Mouse (Mus musculus): ENCODE measurements at regions not wholly inside any gene's neighbourhood (a gene's known extent, or its start where the extent isn't known, plus 50 kb on each side); places are given as distances from the start of the nearest gene placed in this dataset.

- DNase-seq (ENCODE audit: low spot score) (peak; percentile 26), ATAC-seq (ENCODE audit: low FRiP score, low read depth) (peak; percentile 72)
- Histone ChIP-seq H3K4me3 (replicated peaks; ENCODE audit: low read length) (no peak overlapping the region), H3K27ac (replicated peaks; ENCODE audit: low read depth, low read length) (no peak overlapping the region), H3K4me2 (replicated peaks; ENCODE audit: low read depth, low read length, severe bottlenecking) (no peak overlapping the region), H3K9ac (ENCODE audit: low read depth, low read length, severe bottlenecking) (no peak overlapping the region), H3K9me3 (ENCODE audit: control insufficient read depth, low read length) (no peaks in the 10 kb centered on the region), H3K27me3 (ENCODE audit: control insufficient read depth, insufficient read depth, low read length) (no peaks in the 10 kb centered on the region), H3K4me1 (ENCODE audit: control insufficient read depth, insufficient read depth, low read length) (no peaks in the 10 kb centered on the region), H3K36me3 (ENCODE audit: control insufficient read depth, insufficient read depth, low read length) (no peaks in the 10 kb centered on the region)
- no peak for TF ChIP-seq POLR2A (IDR thresholded peaks at IDR 0.05; ENCODE audit: borderline replicate concordance, extremely low read depth, insufficient read depth, insufficient read length)
- WGBS, result 37% methylated on average over 3 of the region's 3 CpGs
These were observed 230.8 kb downstream of the Ahr start for GRCm38 (mm10) chr12:35303764-35304717.

GRCm38 (mm10) chr12:35303188-35303587 lies 231.7 kb downstream of the Ahr start:
- DNase-seq (ENCODE audit: low spot score) (no peak), ATAC-seq (ENCODE audit: low FRiP score, low read depth) (no peak)
- H3K27ac ChIP-seq (replicated peaks; ENCODE audit: low read depth, low read length), result no peak overlapping the region
- no peaks in the 10 kb centered on the region for H3K9me3 ChIP-seq (ENCODE audit: control insufficient read depth, low read length)
- no peak for TF ChIP-seq POLR2A (IDR thresholded peaks at IDR 0.05; ENCODE audit: borderline replicate concordance, extremely low read depth, insufficient read depth, insufficient read length)
- H3K4me2 ChIP-seq (replicated peaks; ENCODE audit: low read depth, low read length, severe bottlenecking), result no peak overlapping the region
- H3K27me3 ChIP-seq (ENCODE audit: control insufficient read depth, insufficient read depth, low read length), result no peaks in the 10 kb centered on the region
- WGBS, result 76% methylated on average over 2 of the region's 2 CpGs
- no peaks in the 10 kb centered on the region for H3K4me1 ChIP-seq (ENCODE audit: control insufficient read depth, insufficient read depth, low read length)
- H3K36me3 ChIP-seq (ENCODE audit: control insufficient read depth, insufficient read depth, low read length), result no peaks in the 10 kb centered on the region
- H3K9ac ChIP-seq (ENCODE audit: low read depth, low read length, severe bottlenecking), result no peak overlapping the region
- H3K4me3 ChIP-seq (replicated peaks; ENCODE audit: low read length), result no peak overlapping the region

GRCm38 (mm10) chr12:35294668-35295067 lies 240.2 kb downstream of the Ahr start:
- TF ChIP-seq POLR2A (IDR thresholded peaks at IDR 0.05; ENCODE audit: borderline replicate concordance, extremely low read depth, insufficient read depth, insufficient read length), result no peak
- Histone ChIP-seq H3K4me1 (ENCODE audit: control insufficient read depth, insufficient read depth, low read length) (no peaks in the 10 kb centered on the region), H3K27me3 (ENCODE audit: control insufficient read depth, insufficient read depth, low read length) (no peaks in the 10 kb centered on the region), H3K9ac (ENCODE audit: low read depth, low read length, severe bottlenecking) (no peak overlapping the region), H3K4me2 (replicated peaks; ENCODE audit: low read depth, low read length, severe bottlenecking) (no peak overlapping the region), H3K9me3 (ENCODE audit: control insufficient read depth, low read length) (no peaks in the 10 kb centered on the region), H3K27ac (replicated peaks; ENCODE audit: low read depth, low read length) (no peak overlapping the region), H3K36me3 (ENCODE audit: control insufficient read depth, insufficient read depth, low read length) (no peaks in the 10 kb centered on the region), H3K4me3 (replicated peaks; ENCODE audit: low read length) (no peak overlapping the region)
- ATAC-seq (ENCODE audit: low FRiP score, low read depth) (no peak), DNase-seq (ENCODE audit: low spot score) (no peak)
- 90% methylated on average over 1 of the region's 1 CpGs for WGBS

GRCm38 (mm10) chr12:35293566-35293965 lies 241.3 kb downstream of the Ahr start:
- TF ChIP-seq POLR2A (IDR thresholded peaks at IDR 0.05; ENCODE audit: borderline replicate concordance, extremely low read depth, insufficient read depth, insufficient read length), result no peak
- H3K4me1 ChIP-seq (ENCODE audit: control insufficient read depth, insufficient read depth, low read length), result no peaks in the 10 kb centered on the region
- no peak overlapping the region for H3K4me3 ChIP-seq (replicated peaks; ENCODE audit: low read length)
- 81% methylated on average over 2 of the region's 2 CpGs for WGBS
- ATAC-seq (ENCODE audit: low FRiP score, low read depth) (no peak), DNase-seq (ENCODE audit: low spot score) (no peak)
- H3K36me3 ChIP-seq (ENCODE audit: control insufficient read depth, insufficient read depth, low read length), result no peaks in the 10 kb centered on the region
- no peak overlapping the region for H3K27ac ChIP-seq (replicated peaks; ENCODE audit: low read depth, low read length)
- no peaks in the 10 kb centered on the region for H3K9me3 ChIP-seq (ENCODE audit: control insufficient read depth, low read length)
- H3K9ac ChIP-seq (ENCODE audit: low read depth, low read length, severe bottlenecking), result no peak overlapping the region
- no peaks in the 10 kb centered on the region for H3K27me3 ChIP-seq (ENCODE audit: control insufficient read depth, insufficient read depth, low read length)
- H3K4me2 ChIP-seq (replicated peaks; ENCODE audit: low read depth, low read length, severe bottlenecking), result no peak overlapping the region

GRCm38 (mm10) chr12:35291941-35292341 lies 242.9 kb downstream of the Ahr start:
- no peaks in the 10 kb centered on the region for H3K4me1 ChIP-seq (ENCODE audit: control insufficient read depth, insufficient read depth, low read length)
- 88% methylated on average over 6 of the region's 6 CpGs for WGBS
- no peak for ATAC-seq (ENCODE audit: low FRiP score, low read depth)
- no peaks in the 10 kb centered on the region for H3K9me3 ChIP-seq (ENCODE audit: control insufficient read depth, low read length)
- H3K9ac ChIP-seq (ENCODE audit: low read depth, low read length, severe bottlenecking), result no peak overlapping the region
- DNase-seq (ENCODE audit: low spot score), result no peak
- H3K36me3 ChIP-seq (ENCODE audit: control insufficient read depth, insufficient read depth, low read length), result no peaks in the 10 kb centered on the region
- no peak overlapping the region for H3K27ac ChIP-seq (replicated peaks; ENCODE audit: low read depth, low read length)
- H3K4me3 ChIP-seq (replicated peaks; ENCODE audit: low read length), result no peak overlapping the region
- H3K4me2 ChIP-seq (replicated peaks; ENCODE audit: low read depth, low read length, severe bottlenecking), result no peak overlapping the region
- no peaks in the 10 kb centered on the region for H3K27me3 ChIP-seq (ENCODE audit: control insufficient read depth, insufficient read depth, low read length)
- no peak for TF ChIP-seq POLR2A (IDR thresholded peaks at IDR 0.05; ENCODE audit: borderline replicate concordance, extremely low read depth, insufficient read depth, insufficient read length)

Data from limb, embryonic 14.5 days (tissue).